Mouse (Mus musculus) midbrain, embryonic 15.5 days (tissue): ENCODE results near the gene Cyp4f39. TPM values are rescaled to one million over a fixed set of nuclear protein-coding genes. Genes with fewer than 3 reads are reported as not detected.

Source experiments
- ATAC-seq: fragments of 200-750 bp; cut with Nextera tagmentation; replicated peaks from 2 replicates; pipeline ENCODE4 v1.8.0; 2017; ENCODE audit warnings: moderate TSS enrichment
- H3K27ac ChIP-seq: fragments of 300-500 bp; sonication (generic); 2 replicates; pipeline ENCODE4 v1.5.1; 2015; ENCODE audit warnings: mild to moderate bottlenecking, inconsistent platforms
- H3K27me3 ChIP-seq: fragments of 300-500 bp; sonication (generic); replicated peaks from 2 replicates; pipeline ENCODE4 v1.6.1; 2015; ENCODE audit warnings: inconsistent platforms
- H3K36me3 ChIP-seq: fragments of 300-500 bp; sonication (generic); replicated peaks from 2 replicates; pipeline ENCODE4 v1.6.1; 2015; ENCODE audit warnings: inconsistent platforms
- H3K4me1 ChIP-seq: fragments of 300-500 bp; sonication (generic); 2 replicates; pipeline ENCODE4 v1.6.1; 2015; ENCODE audit warnings: inconsistent platforms
- H3K4me2 ChIP-seq: fragments of 300-500 bp; sonication (generic); 2 replicates; pipeline ENCODE4 v1.6.1; 2015; ENCODE audit warnings: inconsistent platforms, mild to moderate bottlenecking, moderate library complexity
- H3K4me3 ChIP-seq: fragments of 300-500 bp; sonication (generic); 2 replicates; pipeline ENCODE4 v1.5.1; 2015; ENCODE audit warnings: mild to moderate bottlenecking, inconsistent platforms
- H3K9ac ChIP-seq: fragments of 300-500 bp; sonication (generic); 2 replicates; pipeline ENCODE4 v1.6.1; 2015; ENCODE audit warnings: mild to moderate bottlenecking, inconsistent platforms
- H3K9me3 ChIP-seq: fragments of 300-500 bp; sonication (generic); 2 replicates; pipeline ENCODE4 v1.6.1; 2016; ENCODE audit warnings: inconsistent platforms
- WGBS: fragments of 180-500 bp; shearing (Covaris S2); methylation state at CpG from one replicate; pipeline ENCODE4 v1.1.7; 2015; ENCODE audit warnings: mixed read lengths; 5-methylcytosine and 5-hydroxymethylcytosine counted together
- polyA plus RNA-seq: library from polyadenylated mRNA; unstranded; fragments of >200 nt; fragmentation: Nextera tagmentation; extraction: Ambion mirVana; gene quantifications from 2 replicates; pipeline ENCODE4 v1.2.1, GENCODE M21; 2015

The Cyp4f39 gene
- polyA plus RNA-seq, 1 experiment from 2014 or later: 0.84 TPM

DNA sequence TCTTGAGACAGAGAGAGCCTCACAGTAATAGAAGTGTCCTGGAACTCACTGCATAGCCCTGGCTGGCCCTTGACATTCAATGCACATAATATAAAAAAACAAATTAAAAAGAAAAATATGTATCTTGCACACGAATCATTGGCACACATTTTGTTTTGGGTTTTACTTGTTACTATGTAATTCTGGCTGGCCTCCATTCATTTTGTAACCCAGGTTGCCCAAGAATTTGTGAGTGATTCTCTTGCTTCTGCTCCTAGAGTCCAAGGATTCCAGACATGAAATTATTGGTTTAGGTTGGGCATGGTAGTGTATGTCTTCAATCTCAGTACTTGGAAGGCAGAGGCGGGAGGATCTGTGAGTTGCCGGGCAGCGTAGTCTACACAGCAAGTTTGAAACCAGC, 15.4 kb upstream of the Cyp4f39 start:
- Histone ChIP-seq H3K27me3 (no peaks in the 10 kb centered on the region), H3K36me3 (no peaks in the 10 kb centered on the region), H3K9me3 (no peaks in the 10 kb centered on the region), H3K4me2 (no peak overlapping the region), H3K4me1 (no peaks in the 10 kb centered on the region), H3K4me3 (no peak overlapping the region), H3K9ac (no peak overlapping the region), H3K27ac (no peak overlapping the region)
- 92% methylated on average over 4 of the region's 4 CpGs for WGBS
- no peak for ATAC-seq

DNA sequence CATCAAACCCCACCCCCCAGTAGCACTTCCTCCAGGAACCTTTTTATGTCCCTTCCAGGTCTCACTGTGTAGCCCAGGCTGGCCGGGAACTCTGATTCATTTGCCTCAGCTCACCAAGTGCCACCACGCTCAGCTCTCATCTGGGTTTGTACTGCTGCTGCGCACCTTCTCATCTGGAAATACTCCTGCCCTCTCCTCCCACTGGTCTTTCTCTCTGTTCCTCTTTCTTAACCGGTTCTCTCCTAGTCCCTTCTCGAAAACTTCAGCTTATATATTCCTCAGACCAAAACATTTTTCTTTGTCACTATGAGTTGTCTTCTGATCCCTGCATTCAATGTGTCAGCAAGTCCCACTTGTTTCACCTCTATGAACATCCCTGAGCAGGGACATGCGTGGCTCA, 9.3 kb upstream of the Cyp4f39 start:
- Histone ChIP-seq H3K27ac (no peak overlapping the region), H3K36me3 (no peaks in the 10 kb centered on the region), H3K4me2 (no peak overlapping the region), H3K27me3 (no peaks in the 10 kb centered on the region), H3K9me3 (no peaks in the 10 kb centered on the region), H3K4me3 (no peak overlapping the region), H3K4me1 (no peaks in the 10 kb centered on the region), H3K9ac (no peak overlapping the region)
- 78% methylated on average over 6 of the region's 6 CpGs for WGBS
- no peak for ATAC-seq

DNA sequence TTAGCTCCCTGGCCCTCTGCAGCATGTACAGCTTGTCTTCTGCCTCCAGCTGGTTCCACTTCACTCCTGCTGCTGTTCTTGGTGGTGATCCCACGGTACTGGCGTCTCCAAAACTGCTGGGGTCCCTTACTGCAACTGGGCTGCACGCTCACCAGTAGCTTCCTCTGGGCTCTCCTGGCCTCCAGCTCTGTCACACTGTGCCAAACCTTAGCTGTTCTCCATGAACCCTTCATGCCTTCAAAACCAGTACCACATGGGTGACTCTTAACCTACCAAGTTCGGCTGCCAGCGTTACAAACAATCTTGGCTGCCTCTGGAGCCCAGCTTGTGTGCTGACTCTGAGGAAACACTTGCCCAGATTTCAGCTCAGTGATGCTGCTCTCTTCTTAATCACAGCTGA, 7.5 kb upstream of the Cyp4f39 start:
- H3K4me3 ChIP-seq: no peak overlapping the region
- no peak overlapping the region for H3K4me2 ChIP-seq
- H3K4me1 ChIP-seq: no peaks in the 10 kb centered on the region
- no peaks in the 10 kb centered on the region for H3K36me3 ChIP-seq
- H3K27me3 ChIP-seq: no peaks in the 10 kb centered on the region
- 89% methylated on average over 5 of the region's 5 CpGs for WGBS
- H3K27ac ChIP-seq: no peak overlapping the region
- H3K9ac ChIP-seq: no peak overlapping the region
- ATAC-seq: no peak
- H3K9me3 ChIP-seq: no peaks in the 10 kb centered on the region

DNA sequence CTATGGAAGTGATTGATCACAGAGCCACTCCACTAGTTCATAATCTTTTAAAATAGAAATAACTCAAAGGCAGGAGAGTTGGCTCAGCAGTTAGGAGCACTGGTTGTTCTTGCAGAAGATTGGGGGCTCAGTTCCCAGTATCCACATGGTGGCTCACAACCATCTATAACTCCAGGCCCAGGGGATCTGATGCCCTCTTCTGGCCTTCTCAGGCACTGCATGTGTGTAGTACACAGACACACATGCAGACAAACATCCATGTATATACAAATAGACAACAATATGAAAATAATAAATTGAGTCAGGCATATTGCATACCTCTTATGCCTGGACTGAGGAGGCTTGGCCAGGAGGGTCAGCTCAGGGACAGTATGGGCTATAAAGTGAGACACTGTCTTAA, 5.3 kb upstream of the Cyp4f39 start:
- no peaks in the 10 kb centered on the region for H3K36me3 ChIP-seq
- H3K9ac ChIP-seq: no peak overlapping the region
- no peak overlapping the region for H3K4me3 ChIP-seq
- no peak for ATAC-seq
- H3K27me3 ChIP-seq: no peaks in the 10 kb centered on the region
- no peaks in the 10 kb centered on the region for H3K9me3 ChIP-seq
- no peaks in the 10 kb centered on the region for H3K4me1 ChIP-seq
- H3K4me2 ChIP-seq: no peak overlapping the region
- no peak overlapping the region for H3K27ac ChIP-seq

DNA sequence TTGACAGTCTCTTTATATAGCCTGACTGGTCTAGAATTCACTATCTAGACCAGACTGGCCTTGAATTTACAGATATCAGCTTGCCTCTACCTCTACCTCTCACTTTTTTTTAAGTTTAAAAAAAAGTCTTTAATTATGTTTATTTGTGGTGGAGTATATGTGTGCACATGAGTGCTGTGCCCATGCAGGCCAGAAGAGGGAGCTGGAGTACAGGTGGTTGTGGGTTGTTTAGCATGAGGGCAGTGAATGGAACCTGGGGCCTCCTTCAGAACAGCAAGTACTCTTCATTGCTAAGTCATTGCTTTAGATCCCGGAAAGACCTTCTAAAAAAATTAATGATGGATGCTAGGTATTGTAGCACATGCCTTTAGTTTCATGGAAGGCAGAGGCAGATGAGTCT, 3.5 kb upstream of the Cyp4f39 start:
- Histone ChIP-seq H3K4me3 (no peak overlapping the region), H3K4me2 (no peak overlapping the region), H3K36me3 (no peaks in the 10 kb centered on the region), H3K27ac (no peak overlapping the region), H3K9me3 (no peaks in the 10 kb centered on the region), H3K27me3 (no peaks in the 10 kb centered on the region; the same call in 1 of the 2 replicates), H3K9ac (no peak overlapping the region), H3K4me1 (peaks cover 8% of the 10 kb centered on the region)
- 100% methylated on average over 1 of the region's 1 CpGs for WGBS
- no peak for ATAC-seq

DNA sequence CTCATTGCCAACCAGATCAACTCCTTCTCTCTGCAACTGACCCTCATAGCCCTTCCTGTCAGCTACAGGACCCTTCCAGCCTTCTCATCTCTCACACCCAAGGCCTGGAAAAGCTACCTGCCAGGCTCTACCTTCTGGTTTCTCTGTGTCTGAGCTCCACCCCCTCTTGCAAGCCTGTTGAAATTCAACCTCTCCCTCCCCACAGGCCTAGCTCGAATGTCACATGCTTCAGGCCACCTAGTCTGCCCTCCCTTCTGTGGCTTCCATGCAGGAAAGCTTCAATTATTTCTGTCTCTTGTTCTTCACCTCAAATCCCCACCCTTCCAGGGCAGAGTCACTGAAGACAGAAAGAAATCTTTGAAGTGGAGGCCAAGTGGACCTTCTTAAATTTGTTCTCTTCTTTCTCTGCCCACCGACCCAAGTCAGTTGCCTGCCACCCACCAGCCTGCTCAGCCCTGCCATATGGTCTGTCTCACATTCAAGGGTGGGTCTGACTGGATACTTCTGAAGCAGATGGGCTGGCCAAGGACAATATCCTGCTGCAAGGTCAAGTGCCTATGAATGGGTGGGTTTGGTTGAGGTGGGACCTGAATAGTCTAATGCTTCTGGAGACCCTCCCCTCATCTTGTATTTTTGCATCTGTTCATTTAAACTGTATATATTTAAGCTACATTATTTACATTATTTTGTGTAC, 1.5 kb upstream of the Cyp4f39 start:
- 53% methylated on average over 2 of the region's 2 CpGs for WGBS
- Histone ChIP-seq H3K9me3 (no peaks in the 10 kb centered on the region), H3K4me1 (peaks cover 8% of the 10 kb centered on the region), H3K4me3 (no peak overlapping the region), H3K27me3 (peaks cover 2% of the 10 kb centered on the region; the same call in 1 of the 2 replicates), H3K4me2 (no peak overlapping the region), H3K9ac (no peak overlapping the region), H3K27ac (no peak overlapping the region), H3K36me3 (no peaks in the 10 kb centered on the region)
- ATAC-seq: no peak

DNA sequence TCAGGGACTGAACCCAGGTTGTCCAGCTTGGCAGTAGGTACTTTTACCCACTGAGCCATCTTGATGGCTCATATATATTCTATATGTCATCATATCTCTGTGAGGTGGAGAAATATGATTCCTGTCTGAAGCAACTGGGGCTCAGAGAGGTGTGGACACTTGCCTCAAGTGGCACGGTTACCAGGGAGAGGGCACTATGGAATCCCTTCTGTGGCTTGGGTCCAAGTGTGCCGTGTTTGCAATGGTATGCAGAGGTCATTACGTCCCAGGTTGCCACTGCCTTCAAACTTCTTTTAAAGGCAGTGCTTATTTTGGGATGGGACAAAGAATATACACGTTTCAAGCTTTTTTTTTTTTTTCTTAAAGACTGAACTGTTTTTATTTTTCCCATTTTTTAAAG, 1.7 kb downstream of the Cyp4f39 start:
- Histone ChIP-seq H3K9ac (no peak overlapping the region), H3K4me3 (no peak overlapping the region), H3K27me3 (peaks cover 2% of the 10 kb centered on the region; the same call in 1 of the 2 replicates), H3K36me3 (no peaks in the 10 kb centered on the region), H3K27ac (no peak overlapping the region), H3K9me3 (no peaks in the 10 kb centered on the region), H3K4me2 (no peak overlapping the region), H3K4me1 (peaks cover 8% of the 10 kb centered on the region)
- 73% methylated on average over 4 of the region's 4 CpGs for WGBS
- ATAC-seq: no peak

DNA sequence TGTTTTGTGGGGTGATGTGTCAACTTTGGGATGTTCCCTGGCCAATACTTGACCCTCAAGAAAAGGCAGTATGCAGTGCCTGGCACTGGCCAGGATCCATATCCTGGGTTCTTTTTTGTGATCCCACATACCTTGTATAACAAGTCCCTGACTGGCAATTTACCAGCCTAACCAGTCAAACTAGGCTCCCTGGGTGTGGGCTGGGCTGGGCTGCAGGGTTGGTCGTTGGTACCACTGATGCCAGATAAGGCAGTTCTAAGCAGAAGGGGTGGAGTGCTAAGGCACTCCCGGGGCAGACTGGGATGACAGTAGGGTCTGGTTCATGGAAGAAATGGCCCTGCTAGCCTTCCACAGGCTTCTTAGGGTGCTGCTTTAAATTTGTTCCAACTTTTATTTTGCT, 2.5 kb downstream of the Cyp4f39 start:
- Histone ChIP-seq H3K9ac (no peak overlapping the region), H3K27me3 (peaks cover 2% of the 10 kb centered on the region; the same call in 1 of the 2 replicates), H3K4me1 (peaks cover 8% of the 10 kb centered on the region), H3K27ac (no peak overlapping the region), H3K4me2 (no peak overlapping the region), H3K36me3 (no peaks in the 10 kb centered on the region), H3K4me3 (no peak overlapping the region), H3K9me3 (no peaks in the 10 kb centered on the region)
- 50% methylated on average over 2 of the region's 2 CpGs for whole genome bisulfite sequencing
- ATAC-seq: no peak

DNA sequence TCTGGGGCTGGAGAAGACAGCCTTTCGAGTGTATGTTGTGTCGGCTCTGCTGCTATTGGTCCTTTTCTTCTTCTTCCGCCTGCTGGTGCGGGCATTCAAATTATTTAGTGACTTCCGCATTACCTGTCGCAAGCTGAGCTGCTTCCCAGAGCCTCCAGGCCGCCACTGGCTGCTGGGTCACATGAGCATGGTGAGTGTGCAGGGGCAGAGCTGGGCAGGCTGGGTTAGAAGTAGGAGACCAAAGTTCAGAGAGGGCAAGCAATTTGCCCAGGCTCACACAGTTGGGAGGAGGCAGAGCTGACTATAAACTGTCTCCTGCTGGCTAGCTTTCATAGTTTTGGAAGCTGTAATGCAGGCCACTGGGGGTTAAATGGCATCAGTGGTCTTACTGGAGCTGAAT, 16.0 kb downstream of the Cyp4f39 start:
- H3K4me1 ChIP-seq: no peaks in the 10 kb centered on the region
- no peak overlapping the region for H3K4me3 ChIP-seq
- no peaks in the 10 kb centered on the region for H3K36me3 ChIP-seq
- no peak for ATAC-seq
- no peak overlapping the region for H3K9ac ChIP-seq
- no peak overlapping the region for H3K4me2 ChIP-seq
- no peaks in the 10 kb centered on the region for H3K9me3 ChIP-seq
- H3K27me3 ChIP-seq: no peaks in the 10 kb centered on the region
- 58% methylated on average over 7 of the region's 7 CpGs for WGBS
- no peak overlapping the region for H3K27ac ChIP-seq

DNA sequence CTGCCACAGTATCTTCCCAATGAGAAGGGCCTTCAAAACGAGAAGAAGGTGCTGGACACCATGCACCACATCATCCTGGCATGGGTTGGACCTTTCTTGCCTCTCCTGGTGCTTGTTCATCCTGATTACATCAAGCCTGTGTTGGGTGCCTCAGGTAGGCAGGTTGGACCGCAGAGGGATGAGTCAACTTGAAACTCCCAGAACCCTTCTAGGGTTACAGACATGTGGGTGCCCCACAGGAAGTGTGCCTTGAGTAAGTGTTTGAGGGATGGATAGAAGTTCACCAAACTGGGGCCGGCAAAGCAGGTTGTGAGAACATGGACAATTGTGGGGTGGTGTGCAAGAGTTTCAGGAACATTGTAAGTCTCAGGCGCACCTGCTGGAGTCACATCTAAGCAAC, 18.3 kb downstream of the Cyp4f39 start:
- Histone ChIP-seq H3K36me3 (no peaks in the 10 kb centered on the region), H3K9me3 (no peaks in the 10 kb centered on the region), H3K27ac (no peak overlapping the region), H3K4me3 (no peak overlapping the region), H3K9ac (no peak overlapping the region), H3K27me3 (no peaks in the 10 kb centered on the region), H3K4me2 (no peak overlapping the region), H3K4me1 (no peaks in the 10 kb centered on the region)
- 81% methylated on average over 4 of the region's 4 CpGs for WGBS
- ATAC-seq: no peak

DNA sequence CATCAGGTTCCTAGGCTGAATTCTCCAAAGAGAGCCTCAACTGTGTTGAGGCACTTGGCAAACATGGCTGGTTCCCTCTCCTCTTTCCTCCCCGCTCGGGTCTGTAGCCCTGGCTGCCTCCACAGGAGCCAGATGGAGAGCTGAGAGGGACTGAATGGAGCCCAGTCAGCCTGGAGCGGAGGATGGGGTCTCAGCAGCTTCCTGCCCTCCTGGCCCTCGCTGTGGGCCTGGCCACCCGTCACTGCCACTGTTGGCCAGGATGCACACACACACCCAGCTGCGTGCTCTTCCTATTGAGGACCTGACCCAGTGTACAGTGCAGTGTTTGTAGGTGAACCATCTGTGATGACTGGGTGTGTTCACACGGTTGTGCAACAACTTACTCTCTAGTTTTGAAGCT, 19.7 kb downstream of the Cyp4f39 start:
- H3K4me1 ChIP-seq: no peaks in the 10 kb centered on the region
- no peak overlapping the region for H3K4me3 ChIP-seq
- H3K27ac ChIP-seq: no peak overlapping the region
- H3K9me3 ChIP-seq: no peaks in the 10 kb centered on the region
- 64% methylated on average over 7 of the region's 7 CpGs for WGBS
- no peak overlapping the region for H3K9ac ChIP-seq
- no peaks in the 10 kb centered on the region for H3K27me3 ChIP-seq
- no peaks in the 10 kb centered on the region for H3K36me3 ChIP-seq
- no peak for ATAC-seq
- no peak overlapping the region for H3K4me2 ChIP-seq

DNA sequence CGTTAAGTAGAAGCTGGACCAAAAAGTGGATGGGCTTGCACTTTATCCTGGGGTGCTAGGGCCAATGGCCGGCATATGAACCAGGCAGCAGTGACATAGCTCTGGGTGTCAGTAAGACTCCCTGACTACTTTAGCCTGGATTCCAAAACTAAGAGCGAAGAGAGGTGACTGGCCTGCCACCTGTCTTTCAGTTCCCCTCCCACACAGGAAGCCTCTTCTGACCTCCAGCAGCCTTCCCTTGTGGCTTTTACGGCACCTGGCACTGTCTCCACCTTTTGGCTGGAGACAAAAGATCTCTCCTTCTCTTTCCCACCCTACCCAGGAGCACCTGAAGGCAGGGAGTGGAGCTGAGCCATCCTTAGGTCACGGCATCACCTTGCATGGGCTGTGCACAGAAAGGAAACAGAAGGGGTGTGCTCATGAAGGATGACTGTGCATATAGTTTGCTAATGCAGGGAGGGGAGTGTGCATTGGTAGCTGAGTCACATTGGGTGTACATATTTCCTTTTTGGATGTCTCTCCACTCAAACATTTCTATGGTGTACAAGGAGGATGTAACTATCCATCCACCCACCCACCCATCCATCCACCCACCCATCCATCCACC, 22.5 kb downstream of the Cyp4f39 start:
- H3K27me3 ChIP-seq: no peaks in the 10 kb centered on the region
- no peak overlapping the region for H3K4me3 ChIP-seq
- H3K4me1 ChIP-seq: no peaks in the 10 kb centered on the region
- H3K4me2 ChIP-seq: no peak overlapping the region
- no peaks in the 10 kb centered on the region for H3K36me3 ChIP-seq
- no peak overlapping the region for H3K9ac ChIP-seq
- no peak for ATAC-seq
- no peak overlapping the region for H3K27ac ChIP-seq
- 90% methylated on average over 5 of the region's 5 CpGs for WGBS
- no peaks in the 10 kb centered on the region for H3K9me3 ChIP-seq

DNA sequence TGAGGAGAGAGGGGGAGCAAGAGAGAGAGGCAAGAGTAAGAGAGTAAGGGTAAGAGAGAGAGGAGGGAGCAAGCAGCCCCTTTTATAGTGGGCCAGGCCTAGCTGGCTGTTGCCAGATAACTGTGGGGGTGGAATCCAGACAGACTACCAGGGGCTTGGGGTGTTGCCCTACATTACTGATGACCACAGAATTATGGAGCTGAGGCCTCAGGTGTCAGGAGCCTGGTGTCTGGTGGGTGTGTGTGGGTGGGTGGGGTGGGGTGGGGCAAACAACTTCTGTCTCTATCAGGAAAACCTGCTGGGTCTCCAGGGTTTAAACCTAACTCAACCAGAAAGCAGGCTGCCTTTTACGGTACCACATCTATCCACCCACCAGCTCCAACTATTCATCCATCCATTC, 24.7 kb downstream of the Cyp4f39 start:
- Histone ChIP-seq H3K27ac (no peak overlapping the region), H3K9me3 (no peaks in the 10 kb centered on the region), H3K36me3 (no peaks in the 10 kb centered on the region), H3K4me3 (no peak overlapping the region), H3K4me2 (no peak overlapping the region), H3K9ac (no peak overlapping the region), H3K27me3 (0 out of 2 replicates have a peak, but pooled peaks cover 4% of the 10 kb centered on the region), H3K4me1 (no peaks in the 10 kb centered on the region)
- WGBS: 96% methylated on average over 1 of the region's 1 CpGs
- no peak for ATAC-seq
